Mouse (Mus musculus) erythroblast, embryonic 14.5 days (primary cell): ENCODE data around the gene Rhox1.
"Not testable (repeated sequence)": the region's sequence is repeated elsewhere in the genome, so short reads cannot be mapped to it uniquely, and the experiment has no call there.

ENCODE experiments used
- GATA1 ChIP-seq: IDR thresholded peaks from 2 replicates; pipeline ENCODE4 v1.6.1; 2012; ENCODE audit warnings: low read length, inconsistent platforms, mixed read lengths
- TAL1 ChIP-seq: IDR thresholded peaks from 3 replicates; pipeline ENCODE4 v1.6.1; 2012; ENCODE audit warnings: low read length, inconsistent platforms, mixed read lengths

DNA sequence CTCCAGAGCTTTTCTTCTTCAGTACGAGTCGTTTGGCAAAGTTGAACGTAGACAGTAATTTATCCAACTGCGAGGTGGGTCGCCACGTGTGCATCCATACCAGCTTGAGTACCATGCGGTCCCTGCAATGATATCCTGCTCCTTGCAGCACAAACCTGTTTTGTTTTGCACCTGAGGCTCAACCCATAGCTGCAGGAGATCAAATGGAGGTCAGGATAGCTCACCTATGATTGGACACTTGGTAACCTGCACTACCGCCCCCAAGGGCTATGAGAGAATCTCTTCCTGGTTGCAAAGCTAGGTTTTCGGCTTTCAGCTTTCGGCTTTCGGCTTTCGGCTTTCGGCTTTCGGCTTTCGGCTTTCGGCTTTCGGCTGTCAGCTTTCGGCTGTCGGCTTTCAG is 43.0 kb upstream of the Rhox1 start, which contains the start of gene Rhox4a:
- not testable (repeated sequence) for TF ChIP-seq TAL1, GATA1
